Mouse (Mus musculus): ENCODE results near the gene Esrrg.

DNA sequence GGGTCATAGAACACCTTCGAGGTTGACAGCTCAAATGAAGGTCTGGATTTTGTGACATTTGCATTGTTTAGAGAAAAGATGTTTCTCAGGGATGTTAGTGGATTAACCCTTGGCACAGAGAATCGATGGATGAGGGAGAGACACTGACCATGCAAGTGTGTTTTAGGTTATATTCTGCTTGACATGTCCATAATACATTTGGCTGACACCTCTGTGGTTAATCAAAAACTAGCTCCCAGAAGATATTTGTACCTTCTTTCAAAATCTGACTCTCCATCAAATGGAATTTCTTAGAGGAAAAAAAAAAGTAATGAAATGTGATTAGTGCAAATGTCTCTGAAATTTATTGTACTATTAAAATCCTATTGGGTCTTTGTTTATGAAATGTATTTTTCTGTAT is 158.8 kb downstream of the Esrrg start:
- no peak for TF ChIP-seq RAD21 (IDR thresholded peaks at IDR 0.05; ENCODE audit: low read depth, low read length)
- no peak for TF ChIP-seq CTCF (IDR thresholded peaks at IDR 0.05 in 2 of 3, conservative IDR thresholded peaks at IDR 0.05 in 1 of 3; ENCODE audit: control insufficient read depth in 1 of 3, insufficient read depth in 1 of 3, low read depth in 2 of 3, low read length in 3 of 3, poor library complexity in 1 of 3, severe bottlenecking in 1 of 3)
- TF ChIP-seq MXI1 (IDR thresholded peaks at IDR 0.05; ENCODE audit: low read depth, low read length) = no peak
- no peak for TF ChIP-seq ZKSCAN1 (IDR thresholded peaks at IDR 0.05; ENCODE audit: low read depth, low read length)
- TF ChIP-seq MAFK (IDR thresholded peaks at IDR 0.05; ENCODE audit: borderline replicate concordance, low read depth, low read length) = no peak
- no peak for TF ChIP-seq POLR2AphosphoS5 (IDR thresholded peaks at IDR 0.05; ENCODE audit: borderline replicate concordance, low read depth, low read length)
- no peak for TF ChIP-seq EP300 (IDR thresholded peaks at IDR 0.05; ENCODE audit: low read depth in 1 of 2, low read length in 2 of 2)
- no peak for TF ChIP-seq NELFE (IDR thresholded peaks at IDR 0.05; ENCODE audit: low read depth, low read length)
- no peak for TF ChIP-seq TAL1 (IDR thresholded peaks at IDR 0.05; ENCODE audit: low read length)
- TF ChIP-seq ETS1 (IDR thresholded peaks at IDR 0.05; ENCODE audit: low read depth, low read length) = no peak
- TF ChIP-seq BHLHE40 (IDR thresholded peaks at IDR 0.05; ENCODE audit: borderline replicate concordance, low read depth, low read length) = no peak
- TF ChIP-seq KAT2A (conservative IDR thresholded peaks at IDR 0.05; ENCODE audit: low read depth, low read length) = no peak
- TF ChIP-seq ZNF384 (IDR thresholded peaks at IDR 0.05; ENCODE audit: low read depth, low read length) = no peak
- no peak for TF ChIP-seq MAZ (IDR thresholded peaks at IDR 0.05; ENCODE audit: low read depth, low read length)
